Mouse (Mus musculus): Measurements from ENCODE around the gene Mtus2. TPM values are rescaled to one million over a fixed set of nuclear protein-coding genes. Genes with fewer than 3 reads are reported as not detected.
A peak's percentile ranks its signal among the peaks of the same experiment; 100 is the strongest.

Mtus2 gene
- polyA plus RNA-seq, 1 experiment from 2014 or later = 48.9 TPM

DNA sequence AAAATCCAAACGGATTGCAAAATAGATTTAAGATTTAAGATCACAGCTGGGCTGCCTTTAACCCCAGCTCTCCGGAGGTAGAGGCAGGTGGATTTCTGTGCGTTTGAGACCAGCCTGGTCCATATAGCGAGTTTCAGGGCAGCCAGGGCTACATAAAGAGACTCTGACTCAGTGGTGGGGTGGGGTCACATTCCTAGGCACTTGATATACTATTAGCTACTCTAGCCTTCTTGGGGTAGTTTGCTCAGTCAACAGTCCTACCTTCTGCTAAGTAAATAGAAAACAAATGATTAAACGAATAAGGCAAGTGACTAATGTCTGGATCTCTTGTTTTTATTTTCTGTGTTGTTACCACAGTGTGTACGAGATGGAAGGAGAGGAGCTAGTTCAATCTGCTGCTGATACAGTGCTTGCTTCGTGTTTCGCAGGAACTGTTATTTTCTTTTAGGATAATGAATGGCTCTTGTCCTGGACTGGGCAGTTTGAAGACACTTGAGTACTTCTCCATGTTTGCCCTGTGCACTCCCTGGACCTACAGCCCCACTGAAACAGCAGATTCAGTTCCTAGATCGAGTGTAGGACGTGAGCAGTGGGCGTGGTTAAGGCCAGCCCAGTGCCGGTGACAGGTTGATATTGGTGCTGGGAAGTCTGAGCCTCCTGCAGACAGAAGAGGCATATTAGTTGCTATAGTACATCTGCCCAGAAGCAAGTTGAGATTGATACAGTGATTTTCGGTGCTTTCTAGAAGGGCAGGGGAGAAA is 6.9 kb downstream of the Mtus2 start:
- no peaks in the 10 kb centered on the region for H3K4me1 ChIP-seq
- no peak for ATAC-seq (ENCODE audit: low FRiP score)
- H3K27me3 ChIP-seq = no peaks in the 10 kb centered on the region
- no peak overlapping the region for H3K4me2 ChIP-seq (replicated peaks)
- H3K4me3 ChIP-seq = no peak overlapping the region
- H3K9me3 ChIP-seq (replicated peaks) = no peaks in the 10 kb centered on the region
- no peaks in the 10 kb centered on the region for H3K36me3 ChIP-seq
- H3K27ac ChIP-seq = no peak overlapping the region
- no peak overlapping the region for H3K9ac ChIP-seq
- 82% methylated on average over 13 of the region's 13 CpGs for WGBS

DNA sequence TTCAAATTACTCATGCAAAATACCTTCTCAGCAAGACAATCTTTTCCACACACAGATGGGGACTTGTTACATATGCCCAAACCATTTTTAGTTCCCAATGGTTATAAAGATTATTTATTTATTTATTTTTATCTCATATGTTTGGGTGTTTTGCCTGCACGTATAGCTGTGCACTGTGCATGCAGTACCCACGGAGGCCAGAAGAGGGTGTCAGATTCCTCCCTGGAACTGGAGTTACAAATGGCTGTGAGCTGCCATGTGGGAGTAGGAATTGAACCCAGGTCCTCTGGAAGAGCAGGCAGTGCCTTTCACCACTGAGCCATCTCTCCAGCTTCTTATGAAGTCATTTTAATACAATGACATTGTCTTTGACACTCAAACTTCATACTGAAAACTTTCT is 7.7 kb downstream of the Mtus2 start:
- WGBS = 47% methylated on average over 2 of the region's 2 CpGs
- H3K27me3 ChIP-seq = no peaks in the 10 kb centered on the region
- no peak overlapping the region for H3K4me3 ChIP-seq
- H3K4me2 ChIP-seq (replicated peaks) = no peak overlapping the region
- no peaks in the 10 kb centered on the region for H3K9me3 ChIP-seq (replicated peaks)
- no peaks in the 10 kb centered on the region for H3K36me3 ChIP-seq
- no peaks in the 10 kb centered on the region for H3K4me1 ChIP-seq
- no peak overlapping the region for H3K27ac ChIP-seq
- no peak overlapping the region for H3K9ac ChIP-seq
- no peak for ATAC-seq (ENCODE audit: low FRiP score)

DNA sequence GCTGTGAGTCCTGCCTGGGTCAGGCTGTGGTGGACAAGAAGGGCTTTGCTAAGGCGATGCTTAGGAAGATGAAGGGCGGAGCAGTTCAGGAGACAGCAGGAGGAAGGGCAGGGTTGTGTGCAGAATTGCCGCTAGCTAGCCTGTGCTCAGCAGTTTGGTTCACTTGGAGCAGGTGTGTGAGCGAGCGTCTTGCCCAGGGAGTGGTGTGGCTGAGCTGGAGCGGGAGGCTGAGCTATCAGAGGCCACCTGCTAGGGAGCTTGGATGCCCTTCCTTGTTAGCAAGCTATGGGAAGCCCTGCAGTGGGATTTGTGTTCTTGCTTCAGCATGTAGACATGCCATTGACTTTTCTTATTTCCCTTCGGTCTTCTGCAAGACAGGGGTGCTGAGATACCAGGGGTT is 9.5 kb downstream of the Mtus2 start:
- ATAC-seq (ENCODE audit: low FRiP score) = no peak
- Histone ChIP-seq H3K4me3 (no peak overlapping the region), H3K27me3 (no peaks in the 10 kb centered on the region), H3K36me3 (no peaks in the 10 kb centered on the region), H3K27ac (no peak overlapping the region), H3K9me3 (replicated peaks) (no peaks in the 10 kb centered on the region), H3K4me1 (no peaks in the 10 kb centered on the region), H3K4me2 (replicated peaks) (no peak overlapping the region), H3K9ac (no peak overlapping the region)
- 86% methylated on average over 7 of the region's 7 CpGs for WGBS

DNA sequence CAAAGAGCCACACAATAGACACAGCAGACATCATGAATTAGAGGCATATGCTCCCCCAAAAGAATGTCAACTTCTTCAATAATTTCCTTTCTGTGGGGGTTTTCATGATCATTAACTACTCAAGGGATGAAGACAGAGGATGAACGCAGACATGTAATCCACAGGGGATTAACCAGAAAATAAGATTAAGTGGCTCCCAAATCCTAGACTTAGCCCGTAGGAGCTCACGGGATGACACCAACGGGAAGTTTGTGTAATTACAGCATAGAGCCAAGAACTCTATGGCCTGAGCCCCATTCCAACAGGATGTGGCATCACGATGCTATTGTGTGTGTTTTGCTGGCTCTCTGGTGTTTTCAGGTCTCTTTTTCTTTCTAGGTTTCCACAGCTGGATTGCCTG is 12.4 kb downstream of the Mtus2 start:
- Histone ChIP-seq H3K27ac (no peak overlapping the region), H3K4me3 (no peak overlapping the region), H3K9me3 (replicated peaks) (no peaks in the 10 kb centered on the region), H3K9ac (no peak overlapping the region), H3K27me3 (no peaks in the 10 kb centered on the region), H3K4me2 (replicated peaks) (no peak overlapping the region), H3K4me1 (no peaks in the 10 kb centered on the region), H3K36me3 (no peaks in the 10 kb centered on the region)
- 83% methylated on average over 5 of the region's 5 CpGs for WGBS
- ATAC-seq (ENCODE audit: low FRiP score) = no peak

DNA sequence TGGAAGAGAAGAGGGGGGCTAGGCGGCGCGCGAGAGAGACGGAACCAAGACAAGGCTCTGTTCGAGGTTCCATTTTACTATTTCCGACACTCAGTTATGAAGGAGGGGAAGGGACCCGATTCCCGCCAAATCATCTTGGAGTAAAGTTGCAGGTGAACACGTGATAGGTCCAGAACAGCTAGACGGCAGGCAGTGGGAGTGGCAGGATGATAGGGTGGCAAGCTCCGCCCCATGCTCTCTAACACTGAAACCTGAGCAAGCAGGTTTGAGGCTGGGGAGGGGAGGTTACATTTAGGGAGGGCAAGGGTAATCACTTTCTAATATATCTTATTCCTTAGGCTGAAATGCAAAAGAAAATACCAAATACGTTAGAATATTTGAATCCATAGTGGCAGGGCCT is 18.9 kb downstream of the Mtus2 start:
- no peak for ATAC-seq (ENCODE audit: low FRiP score)
- no peaks in the 10 kb centered on the region for H3K4me1 ChIP-seq
- no peak overlapping the region for H3K4me2 ChIP-seq (replicated peaks)
- no peak overlapping the region for H3K9ac ChIP-seq
- no peaks in the 10 kb centered on the region for H3K27me3 ChIP-seq
- no peaks in the 10 kb centered on the region for H3K9me3 ChIP-seq (replicated peaks)
- H3K36me3 ChIP-seq = no peaks in the 10 kb centered on the region
- no peak overlapping the region for H3K4me3 ChIP-seq
- H3K27ac ChIP-seq = no peak overlapping the region
- WGBS = 61% methylated on average over 13 of the region's 13 CpGs

DNA sequence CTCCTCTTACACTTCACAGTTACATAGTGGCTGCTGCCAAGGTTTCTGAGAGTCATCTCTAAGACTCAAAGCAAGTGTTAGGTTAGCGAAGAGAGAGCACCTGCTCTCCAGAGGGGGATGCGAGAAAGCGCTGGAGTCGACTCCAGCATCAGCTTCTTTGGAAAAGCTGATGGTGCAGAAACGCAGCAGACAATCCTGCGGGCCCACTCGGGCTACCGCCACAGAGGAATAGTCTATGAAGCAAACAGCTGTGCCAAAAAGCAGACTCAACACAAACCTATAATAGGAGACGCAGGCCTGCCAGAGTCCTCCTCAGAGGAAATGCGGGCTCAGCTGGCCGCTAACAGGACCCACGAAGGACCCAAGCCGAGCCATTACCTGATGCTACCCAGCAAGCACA is 23.5 kb downstream of the Mtus2 start:
- H3K27ac ChIP-seq = no peak overlapping the region
- H3K4me1 ChIP-seq = no peaks in the 10 kb centered on the region
- WGBS = 78% methylated on average over 13 of the region's 13 CpGs

DNA sequence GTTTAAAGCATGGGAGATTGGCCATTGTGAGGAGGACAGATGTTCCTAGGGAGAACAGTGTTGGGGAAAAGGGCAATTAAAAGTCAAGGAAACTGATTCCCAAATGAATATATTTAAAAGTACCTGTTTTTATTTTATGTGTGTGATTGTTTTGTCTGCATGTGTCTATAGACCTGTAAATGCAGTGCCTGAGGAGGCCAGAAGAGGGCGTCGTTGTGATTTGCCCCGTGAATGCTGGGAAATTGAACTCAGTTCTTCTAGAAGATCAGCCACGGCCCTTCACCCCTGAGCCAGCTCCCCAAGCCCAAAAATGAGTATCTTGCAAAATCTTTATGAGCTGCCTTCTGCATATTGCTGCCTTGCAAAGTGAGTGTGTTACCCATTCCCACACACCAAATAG is 33.2 kb downstream of the Mtus2 start:
- Histone ChIP-seq H3K27ac (no peak overlapping the region), H3K4me2 (replicated peaks) (no peak overlapping the region), H3K9me3 (replicated peaks) (peaks cover 5% of the 10 kb centered on the region; the same call in 1 of the 2 replicates), H3K9ac (no peak overlapping the region), H3K4me3 (no peak overlapping the region), H3K27me3 (no peaks in the 10 kb centered on the region), H3K36me3 (no peaks in the 10 kb centered on the region), H3K4me1 (no peaks in the 10 kb centered on the region)
- ATAC-seq (ENCODE audit: low FRiP score) = no peak
- 70% methylated on average over 4 of the region's 4 CpGs for WGBS

More for the DNA sequence above, 23.5 kb downstream of the Mtus2 start:
- no peak overlapping the region for H3K4me3 ChIP-seq
- no peaks in the 10 kb centered on the region for H3K36me3 ChIP-seq
- no peaks in the 10 kb centered on the region for H3K9me3 ChIP-seq (replicated peaks)
- no peaks in the 10 kb centered on the region for H3K27me3 ChIP-seq
- no peak overlapping the region for H3K9ac ChIP-seq
- H3K4me2 ChIP-seq (replicated peaks) = no peak overlapping the region
- no peak for ATAC-seq (ENCODE audit: low FRiP score)

DNA sequence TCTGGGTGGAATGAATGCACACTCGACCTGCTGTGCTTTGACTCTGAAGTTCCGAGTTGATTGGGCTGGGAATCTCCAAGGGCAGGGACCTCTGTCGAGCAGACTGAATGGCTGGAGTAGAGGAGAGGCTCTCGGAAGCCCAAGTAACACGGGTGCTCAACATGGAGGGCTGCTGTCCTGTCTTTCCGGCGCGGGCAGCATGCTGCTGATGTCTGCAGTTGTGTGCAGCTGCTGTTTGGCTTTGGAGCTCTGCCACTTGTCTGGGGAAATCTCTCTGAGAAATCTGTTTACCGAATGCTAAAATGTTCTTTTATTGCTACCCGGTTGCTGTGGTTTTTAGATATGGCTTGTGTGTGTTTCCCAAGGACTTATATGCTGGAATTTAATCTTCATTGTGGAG is 33.7 kb downstream of the Mtus2 start:
- Histone ChIP-seq H3K9ac (no peak overlapping the region), H3K27ac (no peak overlapping the region), H3K4me3 (no peak overlapping the region), H3K4me2 (replicated peaks) (no peak overlapping the region), H3K36me3 (no peaks in the 10 kb centered on the region), H3K9me3 (replicated peaks) (peaks cover 5% of the 10 kb centered on the region; the same call in 1 of the 2 replicates), H3K4me1 (no peaks in the 10 kb centered on the region), H3K27me3 (no peaks in the 10 kb centered on the region)
- no peak for ATAC-seq (ENCODE audit: low FRiP score)
- 88% methylated on average over 10 of the region's 10 CpGs for WGBS

DNA sequence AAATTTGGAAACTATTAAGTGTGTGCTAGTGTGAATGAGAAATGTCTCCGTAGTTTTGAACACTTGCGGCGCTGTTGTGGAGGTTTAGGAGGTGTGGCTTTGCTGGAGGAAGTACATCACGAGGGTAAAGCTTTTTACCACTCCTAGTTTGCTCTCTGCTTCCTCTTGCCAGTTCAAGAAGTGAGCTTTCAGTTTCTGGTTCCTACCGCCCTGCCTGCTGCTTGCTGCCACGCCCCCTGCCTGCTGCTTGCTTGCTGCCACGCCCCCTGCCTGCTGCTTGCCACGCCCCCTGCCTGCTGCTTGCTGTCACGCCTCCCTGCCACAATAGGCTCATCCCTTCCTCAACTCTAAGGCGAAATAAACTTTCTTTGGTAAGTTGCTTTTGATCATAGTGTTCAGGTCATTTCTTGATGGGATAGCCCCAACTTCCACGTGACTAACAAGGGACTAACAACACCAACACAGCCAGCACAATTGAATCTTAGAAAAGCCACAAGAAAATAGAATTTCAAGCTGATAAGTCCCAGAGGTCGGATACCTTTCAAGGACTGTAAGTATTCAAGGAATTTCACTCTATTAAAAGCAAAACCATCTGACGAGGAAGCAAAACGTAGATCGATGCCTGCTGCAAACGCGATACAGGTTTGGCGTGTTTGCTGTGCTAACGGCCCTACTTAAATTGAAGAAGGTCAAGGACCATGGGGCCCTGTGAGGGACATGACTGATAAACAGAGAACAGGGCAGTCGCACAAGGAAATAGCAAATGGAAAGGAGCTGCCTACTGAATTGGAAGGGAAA is 35.7 kb downstream of the Mtus2 start:
- Histone ChIP-seq H3K9ac (no peak overlapping the region), H3K36me3 (no peaks in the 10 kb centered on the region), H3K9me3 (replicated peaks) (no peaks in the 10 kb centered on the region), H3K27me3 (no peaks in the 10 kb centered on the region), H3K4me2 (replicated peaks) (0 out of 2 replicates have a peak overlapping the region, but pooled peaks have one; percentile 13), H3K4me1 (no peaks in the 10 kb centered on the region), H3K27ac (no peak overlapping the region), H3K4me3 (no peak overlapping the region)
- no peak for ATAC-seq (ENCODE audit: low FRiP score)
- WGBS = 25% methylated on average over 20 of the region's 20 CpGs

DNA sequence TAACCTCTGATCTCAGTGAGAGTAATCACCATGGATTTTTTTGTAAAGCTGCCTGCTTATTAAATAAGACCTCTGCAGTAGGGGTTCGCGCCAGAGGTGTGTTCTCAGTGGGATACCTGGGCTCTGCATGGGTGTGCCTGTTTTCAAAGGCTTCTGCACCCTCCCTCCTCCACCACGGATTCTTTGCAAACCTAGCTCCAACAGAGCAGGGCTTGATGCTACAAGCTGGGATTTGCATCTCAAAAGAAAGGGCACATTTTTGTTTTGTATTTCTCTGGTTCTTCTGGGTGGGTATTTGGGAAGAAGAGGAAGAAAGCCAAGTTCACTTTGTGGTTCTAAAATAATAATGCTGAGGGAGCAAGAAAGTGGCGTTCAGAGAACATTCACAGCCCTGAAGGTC is 48.1 kb downstream of the Mtus2 start:
- no peaks in the 10 kb centered on the region for H3K27me3 ChIP-seq
- ATAC-seq (ENCODE audit: low FRiP score) = no peak
- no peak overlapping the region for H3K4me2 ChIP-seq (replicated peaks)
- H3K4me1 ChIP-seq = no peaks in the 10 kb centered on the region
- 19% methylated on average over 4 of the region's 4 CpGs for WGBS
- H3K27ac ChIP-seq = no peak overlapping the region
- no peaks in the 10 kb centered on the region for H3K9me3 ChIP-seq (replicated peaks)
- H3K36me3 ChIP-seq = no peaks in the 10 kb centered on the region
- no peak overlapping the region for H3K4me3 ChIP-seq
- H3K9ac ChIP-seq = no peak overlapping the region

DNA sequence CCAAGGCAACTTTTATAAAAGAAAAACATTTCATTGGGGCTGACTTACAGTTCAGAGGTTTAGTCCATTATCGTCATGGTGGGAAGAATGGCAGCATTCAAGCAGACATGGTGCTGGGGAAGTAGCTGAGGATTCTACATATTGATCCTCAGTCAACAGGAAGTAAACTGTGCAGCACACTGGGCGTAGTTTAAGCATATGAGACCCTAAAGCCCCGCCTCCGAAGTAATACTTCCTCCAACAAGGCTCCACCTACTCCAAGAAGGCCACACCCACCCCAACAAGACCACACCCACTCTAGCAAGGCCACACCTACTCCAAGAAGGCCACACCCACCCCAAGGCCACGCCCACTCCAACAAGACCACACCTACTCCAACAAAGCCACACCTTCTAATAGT is 55.0 kb downstream of the Mtus2 start:
- Histone ChIP-seq H3K4me3 (no peak overlapping the region), H3K4me2 (replicated peaks) (no peak overlapping the region), H3K27ac (no peak overlapping the region), H3K9ac (no peak overlapping the region), H3K27me3 (no peaks in the 10 kb centered on the region), H3K4me1 (no peaks in the 10 kb centered on the region), H3K9me3 (replicated peaks) (0 out of 2 replicates have a peak, but pooled peaks cover 3% of the 10 kb centered on the region), H3K36me3 (no peaks in the 10 kb centered on the region)
- no peak for ATAC-seq (ENCODE audit: low FRiP score)
- WGBS = 84% methylated on average over 5 of the region's 5 CpGs

DNA sequence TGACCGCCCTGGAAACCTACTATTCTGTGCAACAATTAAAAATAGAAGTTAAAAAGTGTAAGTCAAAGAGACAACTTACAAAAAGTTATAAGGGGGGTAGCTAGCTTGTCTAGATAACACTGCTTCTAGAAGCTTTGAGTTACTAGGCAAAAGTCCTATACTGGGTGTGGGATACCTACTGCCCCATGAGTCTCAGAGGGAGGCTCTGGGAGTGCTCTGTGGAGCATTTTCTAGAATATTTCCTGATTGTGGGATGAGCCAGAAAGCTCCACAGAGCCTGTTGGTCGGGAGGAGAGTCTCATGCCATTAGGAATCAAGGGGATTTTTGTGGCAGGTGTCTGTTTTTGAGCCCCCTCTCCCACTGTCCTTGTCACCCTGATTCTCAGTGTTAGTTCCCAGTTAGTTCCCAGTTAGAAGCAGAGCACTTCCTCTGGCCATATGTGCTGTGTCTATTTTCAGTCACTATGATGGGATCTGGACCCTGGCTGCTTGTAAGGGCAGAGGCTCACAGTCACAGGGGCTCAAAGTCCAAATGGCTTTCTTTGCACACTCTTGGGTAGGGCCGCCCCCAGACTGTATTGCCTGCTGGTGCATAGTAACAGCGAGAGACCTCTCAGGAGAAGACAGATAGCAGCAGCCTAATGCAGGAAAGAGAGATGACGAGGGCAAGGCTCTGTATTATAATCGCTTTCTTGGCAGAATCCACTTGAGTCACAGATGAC is 57.2 kb downstream of the Mtus2 start:
- H3K27ac ChIP-seq = no peak overlapping the region
- no peak for ATAC-seq (ENCODE audit: low FRiP score)
- 0 out of 2 replicates have a peak, but pooled peaks cover 3% of the 10 kb centered on the region for H3K9me3 ChIP-seq (replicated peaks)
- no peaks in the 10 kb centered on the region for H3K36me3 ChIP-seq
- H3K4me1 ChIP-seq = no peaks in the 10 kb centered on the region
- no peaks in the 10 kb centered on the region for H3K27me3 ChIP-seq
- no peak overlapping the region for H3K4me2 ChIP-seq (replicated peaks)
- no peak overlapping the region for H3K9ac ChIP-seq
- 80% methylated on average over 6 of the region's 6 CpGs for WGBS
- H3K4me3 ChIP-seq = no peak overlapping the region

Measured in hindbrain, embryonic 12.5 days (tissue).